Mouse (Mus musculus) ES-E14 (cell line): Measurements from ENCODE around the gene Per3.

ENCODE experiments used
- HCFC1 ChIP-seq: IDR thresholded peaks from 2 replicates; pipeline ENCODE4 v1.6.1; 2012; ENCODE audit warnings: low read length, inconsistent platforms, borderline replicate concordance; ENCODE audit not compliant: insufficient read depth
- ZC3H11A ChIP-seq: IDR thresholded peaks from 2 replicates; pipeline ENCODE4 v1.6.1; 2012; ENCODE audit warnings: low read depth, mild to moderate bottlenecking, inconsistent platforms, low read length, borderline replicate concordance

DNA sequence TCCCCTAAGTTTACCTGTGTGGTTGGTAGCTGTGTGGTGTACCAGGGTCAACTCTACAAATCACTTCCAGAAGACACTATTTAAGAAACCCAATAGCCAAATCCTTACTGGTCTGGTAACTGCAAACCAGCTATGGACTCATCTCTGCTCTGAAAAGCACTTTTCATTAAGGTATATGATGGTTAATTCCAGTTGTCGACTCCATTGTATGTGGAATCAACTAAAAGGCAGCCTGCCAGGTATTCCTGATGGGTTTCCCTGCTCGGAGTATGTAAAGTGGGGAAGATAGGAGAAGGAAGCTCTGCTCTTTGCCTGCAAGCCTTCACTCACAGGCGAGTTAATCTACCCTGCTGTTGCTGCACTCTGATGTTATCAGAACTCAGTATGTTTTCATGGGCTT is 2.1 kb upstream of the Per3 start:
- TF ChIP-seq HCFC1, result no peak
- no peak for TF ChIP-seq ZC3H11A
